Mouse (Mus musculus) megakaryocyte-erythroid progenitor cell, adult 5-6 weeks (primary cell): Measurements from ENCODE around the gene Ogfod3. TPM values are rescaled to one million over a fixed set of nuclear protein-coding genes. Genes with fewer than 3 reads are reported as not detected.
A peak's percentile ranks its signal among the peaks of the same experiment; 100 is the strongest.

Experiments
- ATAC-seq: replicated peaks from 2 replicates; pipeline ENCODE4 v1.8.0; 2016; ENCODE audit warnings: mild to moderate bottlenecking, inconsistent platforms; ENCODE audit not compliant: severe bottlenecking, poor library complexity, low FRiP score, low TSS enrichment
- total RNA-seq, 2 experiments: library from RNA; stranded (forward) in 1 of 2; stranded (reverse) in 1 of 2; fragments of 200-1000, 215-1000 nt in 1 of 2; fragments of >200 nt in 1 of 2; fragmentation: Nextera tagmentation in 1 of 2; gene quantifications; 2 replicates each; pipeline ENCODE4 v1.2.3; 2014 to 2017

The Ogfod3 gene
- total RNA-seq (2014; fragmentation: Nextera tagmentation) (7.8 and 16.0 TPM in 2 replicates), total RNA-seq (2017) (8.2 and 13.5 TPM in 2 replicates)

- peak; percentile 98 for ATAC-seq
These were observed at the start of gene Ogfod3, which contains the start of gene Hexdc for GRCm38 (mm10) chr11:121204161-121205006. TSS of gene Ogfod3 (minus strand) at chr11:121204711. TSS of gene Hexdc (plus strand) at chr11:121204433.

GRCm38 (mm10) chr11:121250196-121250595 lies 45.7 kb upstream of the Ogfod3 start:
- ATAC-seq = no peak

- peak; percentile 49 for ATAC-seq
These were observed 35.2 kb upstream of the Ogfod3 start for GRCm38 (mm10) chr11:121239669-121240068.

- ATAC-seq = peak; percentile 33; the same call in 1 of the 2 replicates
These were observed 33.0 kb upstream of the Ogfod3 start for GRCm38 (mm10) chr11:121237345-121238128.

GRCm38 (mm10) chr11:121236564-121237344 lies 32.2 kb upstream of the Ogfod3 start, which contains the start of gene Narf:
TSS of gene Narf (plus strand) at chr11:121237253.
- peak; percentile 89 for ATAC-seq

- ATAC-seq = no peak
These were observed 31.1 kb upstream of the Ogfod3 start for GRCm38 (mm10) chr11:121235475-121236238.

GRCm38 (mm10) chr11:121232706-121233105 lies 28.2 kb upstream of the Ogfod3 start:
- ATAC-seq = no peak

- ATAC-seq = no peak
These were observed 27.2 kb upstream of the Ogfod3 start for GRCm38 (mm10) chr11:121231628-121232291.

GRCm38 (mm10) chr11:121231191-121231590 lies 26.7 kb upstream of the Ogfod3 start:
- no peak for ATAC-seq

GRCm38 (mm10) chr11:121229018-121229439 lies 24.5 kb upstream of the Ogfod3 start, which contains the start of gene Cybc1:
TSS of gene Cybc1 (minus strand) at chr11:121229322.
- ATAC-seq = peak; percentile 88

- ATAC-seq = no peak
These were observed 23.9 kb upstream of the Ogfod3 start for GRCm38 (mm10) chr11:121228129-121229017.

GRCm38 (mm10) chr11:121221321-121222010 lies 17.0 kb upstream of the Ogfod3 start:
- ATAC-seq = peak; percentile 74

GRCm38 (mm10) chr11:121220771-121221170 lies 16.3 kb upstream of the Ogfod3 start:
- ATAC-seq = no peak

- no peak for ATAC-seq
These were observed 15.3 kb upstream of the Ogfod3 start for GRCm38 (mm10) chr11:121219776-121220175.

- ATAC-seq = no peak
These were observed 12.3 kb upstream of the Ogfod3 start for GRCm38 (mm10) chr11:121216831-121217230.

- no peak for ATAC-seq
These were observed 701 bp downstream of the Ogfod3 start for GRCm38 (mm10) chr11:121203859-121204160.
